Mouse (Mus musculus): Measurements from ENCODE around the gene Tcap. TPM values are rescaled to one million over a fixed set of nuclear protein-coding genes. Genes with fewer than 3 reads are reported as not detected.

Gene Tcap
- polyA plus RNA-seq, 1 experiment from 2014 or later: 0.23 TPM

DNA sequence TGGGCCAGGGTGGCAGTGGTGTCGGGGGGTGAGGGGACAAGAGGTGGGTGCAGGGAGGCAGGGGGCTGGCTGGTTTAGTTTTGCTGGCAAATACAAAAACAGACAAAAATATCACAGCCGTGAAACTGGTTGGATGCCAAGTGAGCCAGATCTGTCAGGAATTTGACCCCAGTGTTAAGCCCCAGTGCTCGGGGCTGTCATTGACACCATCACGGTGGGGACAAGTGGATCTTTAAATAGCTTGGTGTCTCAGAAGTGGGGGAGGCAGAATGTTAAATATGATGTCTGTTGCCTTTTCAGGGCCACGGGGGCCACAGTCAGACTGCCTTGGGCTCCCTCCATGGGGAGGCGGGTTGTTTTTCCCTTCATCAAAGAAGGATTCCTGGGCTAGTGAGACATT lies 10.7 kb downstream of the Tcap start:
- Histone ChIP-seq H3K4me1 (replicated peaks; ENCODE audit: control insufficient read depth, insufficient read depth, low read length) (peaks cover 13% of the 10 kb centered on the region), H3K9me3 (ENCODE audit: control insufficient read depth, low read length) (no peaks in the 10 kb centered on the region), H3K4me2 (ENCODE audit: low read length) (no peak overlapping the region), H3K36me3 (ENCODE audit: control insufficient read depth, insufficient read depth) (no peaks in the 10 kb centered on the region), H3K27ac (ENCODE audit: low read length) (no peak overlapping the region), H3K27me3 (replicated peaks; ENCODE audit: control insufficient read depth, insufficient read depth, low read length) (peaks cover 3% of the 10 kb centered on the region), H3K9ac (replicated peaks; ENCODE audit: low read depth, low read length) (no peak overlapping the region), H3K4me3 (replicated peaks; ENCODE audit: low read length) (no peak overlapping the region)
- 51% methylated on average over 6 of the region's 6 CpGs for WGBS
- ATAC-seq: no peak

GRCm38 (mm10) chr11:98395041-98395440 lies 11.4 kb downstream of the Tcap start:
- Histone ChIP-seq H3K4me2 (ENCODE audit: low read length) (no peak overlapping the region), H3K4me3 (replicated peaks; ENCODE audit: low read length) (no peak overlapping the region), H3K36me3 (ENCODE audit: control insufficient read depth, insufficient read depth) (no peaks in the 10 kb centered on the region), H3K4me1 (replicated peaks; ENCODE audit: control insufficient read depth, insufficient read depth, low read length) (peaks cover 16% of the 10 kb centered on the region), H3K27me3 (replicated peaks; ENCODE audit: control insufficient read depth, insufficient read depth, low read length) (peaks cover 3% of the 10 kb centered on the region), H3K9ac (replicated peaks; ENCODE audit: low read depth, low read length) (no peak overlapping the region), H3K27ac (ENCODE audit: low read length) (no peak overlapping the region), H3K9me3 (ENCODE audit: control insufficient read depth, low read length) (no peaks in the 10 kb centered on the region)
- ATAC-seq: no peak
- 38% methylated on average over 4 of the region's 4 CpGs for WGBS

GRCm38 (mm10) chr11:98397946-98398345 lies 14.3 kb downstream of the Tcap start:
- Histone ChIP-seq H3K36me3 (ENCODE audit: control insufficient read depth, insufficient read depth) (no peaks in the 10 kb centered on the region), H3K27me3 (replicated peaks; ENCODE audit: control insufficient read depth, insufficient read depth, low read length) (no peaks in the 10 kb centered on the region), H3K9ac (replicated peaks; ENCODE audit: low read depth, low read length) (no peak overlapping the region), H3K4me2 (ENCODE audit: low read length) (no peak overlapping the region), H3K9me3 (ENCODE audit: control insufficient read depth, low read length) (no peaks in the 10 kb centered on the region), H3K27ac (ENCODE audit: low read length) (no peak overlapping the region), H3K4me3 (replicated peaks; ENCODE audit: low read length) (no peak overlapping the region), H3K4me1 (replicated peaks; ENCODE audit: control insufficient read depth, insufficient read depth, low read length) (peaks cover 22% of the 10 kb centered on the region)
- WGBS: 95% methylated on average over 7 of the region's 7 CpGs
- no peak for ATAC-seq

GRCm38 (mm10) chr11:98400161-98400726 lies 16.6 kb downstream of the Tcap start, which contains the start of gene Pgap3:
Gene Pgap3, minus strand, starts transcription at chr11:98400490.
- Histone ChIP-seq H3K4me3 (replicated peaks; ENCODE audit: low read length) (peak within 1 kb of the TSS; percentile 86), H3K27me3 (replicated peaks; ENCODE audit: control insufficient read depth, insufficient read depth, low read length) (peaks cover 5% of the 10 kb centered on the region; the same call in 1 of the 2 replicates), H3K9ac (replicated peaks; ENCODE audit: low read depth, low read length) (peak within 1 kb of the TSS; percentile 85), H3K4me1 (replicated peaks; ENCODE audit: control insufficient read depth, insufficient read depth, low read length) (peaks cover 9% of the 10 kb centered on the region), H3K4me2 (ENCODE audit: low read length) (peak within 1 kb of the TSS; percentile 85), H3K27ac (ENCODE audit: low read length) (peak within 1 kb of the TSS; percentile 97), H3K9me3 (ENCODE audit: control insufficient read depth, low read length) (no peaks in the 10 kb centered on the region), H3K36me3 (ENCODE audit: control insufficient read depth, insufficient read depth) (no peaks in the 10 kb centered on the region)
- under 1% methylated on average over 40 of the region's 40 CpGs for WGBS
- ATAC-seq: peak; percentile 94

DNA sequence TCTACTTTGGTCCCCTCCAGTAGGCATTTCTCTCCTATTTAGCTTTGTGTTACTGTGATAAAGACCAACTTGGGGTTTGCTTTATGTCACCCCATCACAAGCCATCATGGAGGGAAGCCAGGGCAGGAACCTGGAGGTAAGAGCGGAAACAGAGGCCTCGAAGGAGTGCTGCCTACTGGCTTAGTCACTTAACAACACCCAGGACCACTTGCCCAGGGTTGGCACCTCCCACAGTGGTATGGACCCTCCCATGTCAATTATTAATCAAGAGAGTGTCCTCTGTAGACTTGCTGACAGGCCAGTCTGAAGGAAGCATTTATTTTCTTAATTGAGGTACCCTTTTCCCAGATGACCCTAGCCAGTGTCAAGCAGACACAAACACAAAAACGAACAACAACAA lies 17.2 kb downstream of the Tcap start:
- Histone ChIP-seq H3K36me3 (ENCODE audit: control insufficient read depth, insufficient read depth) (no peaks in the 10 kb centered on the region), H3K27ac (ENCODE audit: low read length) (peak overlapping the region; percentile 97), H3K4me2 (ENCODE audit: low read length) (peak overlapping the region; percentile 85), H3K4me3 (replicated peaks; ENCODE audit: low read length) (peak overlapping the region; percentile 86), H3K27me3 (replicated peaks; ENCODE audit: control insufficient read depth, insufficient read depth, low read length) (peaks cover 5% of the 10 kb centered on the region; the same call in 1 of the 2 replicates), H3K4me1 (replicated peaks; ENCODE audit: control insufficient read depth, insufficient read depth, low read length) (peaks cover 9% of the 10 kb centered on the region), H3K9ac (replicated peaks; ENCODE audit: low read depth, low read length) (peak overlapping the region; percentile 85), H3K9me3 (ENCODE audit: control insufficient read depth, low read length) (no peaks in the 10 kb centered on the region)
- WGBS: 65% methylated on average over 3 of the region's 3 CpGs
- ATAC-seq: no peak

DNA sequence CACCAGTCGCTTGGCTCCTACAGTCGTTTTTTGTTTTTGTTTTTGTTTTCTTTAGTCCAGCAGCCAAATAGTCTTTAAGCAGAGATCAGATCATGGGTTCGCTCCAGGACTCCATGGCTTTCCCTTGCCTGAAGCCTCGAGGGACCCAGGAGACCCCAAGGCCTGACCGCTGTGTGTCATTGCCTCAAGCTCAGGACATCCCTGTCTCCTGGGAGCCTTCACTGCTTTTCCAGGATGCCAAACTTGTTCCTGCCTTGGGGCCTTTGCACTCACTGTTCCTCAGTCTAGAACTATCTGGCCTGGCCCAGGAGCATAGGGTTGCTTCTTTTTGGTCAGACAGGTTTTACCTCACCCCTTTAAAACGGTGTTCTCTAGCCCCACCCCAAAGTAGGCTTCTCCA lies 23.0 kb downstream of the Tcap start:
- WGBS: 75% methylated on average over 6 of the region's 6 CpGs
- H3K4me3 ChIP-seq (replicated peaks; ENCODE audit: low read length): no peak overlapping the region
- ATAC-seq: no peak

DNA sequence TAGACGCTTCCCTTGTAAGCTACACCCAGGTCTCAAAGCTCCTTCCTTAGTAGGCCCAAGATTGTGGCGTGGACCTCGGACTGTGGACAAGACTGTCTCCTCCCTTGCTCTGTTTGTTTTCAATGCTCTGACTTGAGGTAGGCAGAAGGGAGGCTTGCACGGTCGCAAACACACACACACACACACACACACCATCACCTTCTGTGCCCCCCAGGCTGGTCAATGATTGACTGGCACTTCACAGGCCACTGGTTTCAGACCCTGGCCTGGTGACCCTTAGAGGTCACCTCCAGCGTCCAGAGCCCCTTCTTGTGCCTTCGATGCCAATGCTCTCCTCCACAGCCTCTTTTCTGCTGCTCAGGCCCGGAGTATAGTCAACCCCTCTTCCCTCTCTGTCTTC lies 25.3 kb downstream of the Tcap start:
- H3K9ac ChIP-seq (replicated peaks; ENCODE audit: low read depth, low read length): no peak overlapping the region
- H3K4me2 ChIP-seq (ENCODE audit: low read length): no peak overlapping the region
- no peaks in the 10 kb centered on the region for H3K9me3 ChIP-seq (ENCODE audit: control insufficient read depth, low read length)
- no peaks in the 10 kb centered on the region for H3K36me3 ChIP-seq (ENCODE audit: control insufficient read depth, insufficient read depth)
- peaks cover 10% of the 10 kb centered on the region for H3K27me3 ChIP-seq (replicated peaks; ENCODE audit: control insufficient read depth, insufficient read depth, low read length)
- WGBS: 48% methylated on average over 8 of the region's 8 CpGs
- no peak overlapping the region for H3K4me3 ChIP-seq (replicated peaks; ENCODE audit: low read length)
- H3K4me1 ChIP-seq (replicated peaks; ENCODE audit: control insufficient read depth, insufficient read depth, low read length): peaks cover 22% of the 10 kb centered on the region
- no peak overlapping the region for H3K27ac ChIP-seq (ENCODE audit: low read length)
- ATAC-seq: no peak

More for the DNA sequence above, 23.0 kb downstream of the Tcap start:
- no peak overlapping the region for H3K9ac ChIP-seq (replicated peaks; ENCODE audit: low read depth, low read length)
- H3K4me2 ChIP-seq (ENCODE audit: low read length): no peak overlapping the region
- peaks cover 8% of the 10 kb centered on the region for H3K27me3 ChIP-seq (replicated peaks; ENCODE audit: control insufficient read depth, insufficient read depth, low read length)
- peaks cover 8% of the 10 kb centered on the region for H3K4me1 ChIP-seq (replicated peaks; ENCODE audit: control insufficient read depth, insufficient read depth, low read length)
- H3K27ac ChIP-seq (ENCODE audit: low read length): no peak overlapping the region
- H3K9me3 ChIP-seq (ENCODE audit: control insufficient read depth, low read length): no peaks in the 10 kb centered on the region
- no peaks in the 10 kb centered on the region for H3K36me3 ChIP-seq (ENCODE audit: control insufficient read depth, insufficient read depth)

DNA sequence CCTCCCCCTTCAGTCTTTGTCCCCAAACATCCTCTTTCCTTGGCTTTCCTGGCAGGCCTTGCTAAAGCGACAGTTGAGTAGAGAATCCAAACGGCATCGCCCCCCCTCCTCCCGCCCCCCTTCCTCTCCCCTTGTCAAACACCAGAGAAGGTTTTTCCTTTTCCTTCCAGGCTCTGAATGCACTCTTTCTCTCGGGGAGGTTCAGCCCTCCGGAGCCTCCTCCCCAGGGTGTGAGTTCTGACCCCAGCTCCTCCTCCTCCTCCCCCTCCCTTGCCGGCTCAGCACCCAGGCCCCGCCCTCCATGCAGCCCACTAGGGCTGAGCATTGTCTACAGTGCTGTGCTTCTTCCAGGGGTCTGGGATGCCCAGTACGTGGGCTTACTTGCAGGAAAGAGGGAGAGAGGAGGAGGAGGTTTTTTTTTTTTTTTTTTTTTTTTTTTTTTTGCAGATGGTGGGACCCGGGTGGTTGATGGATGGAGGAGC lies 25.8 kb downstream of the Tcap start:
- H3K9me3 ChIP-seq (ENCODE audit: control insufficient read depth, low read length): no peaks in the 10 kb centered on the region
- H3K27me3 ChIP-seq (replicated peaks; ENCODE audit: control insufficient read depth, insufficient read depth, low read length): peaks cover 10% of the 10 kb centered on the region
- ATAC-seq: peak; percentile 47; the same call in 1 of the 2 replicates
- WGBS: 2% methylated on average over 9 of the region's 10 CpGs
- H3K4me2 ChIP-seq (ENCODE audit: low read length): no peak overlapping the region
- H3K9ac ChIP-seq (replicated peaks; ENCODE audit: low read depth, low read length): no peak overlapping the region
- no peak overlapping the region for H3K4me3 ChIP-seq (replicated peaks; ENCODE audit: low read length)
- no peaks in the 10 kb centered on the region for H3K36me3 ChIP-seq (ENCODE audit: control insufficient read depth, insufficient read depth)
- H3K4me1 ChIP-seq (replicated peaks; ENCODE audit: control insufficient read depth, insufficient read depth, low read length): peaks cover 22% of the 10 kb centered on the region
- H3K27ac ChIP-seq (ENCODE audit: low read length): no peak overlapping the region

DNA sequence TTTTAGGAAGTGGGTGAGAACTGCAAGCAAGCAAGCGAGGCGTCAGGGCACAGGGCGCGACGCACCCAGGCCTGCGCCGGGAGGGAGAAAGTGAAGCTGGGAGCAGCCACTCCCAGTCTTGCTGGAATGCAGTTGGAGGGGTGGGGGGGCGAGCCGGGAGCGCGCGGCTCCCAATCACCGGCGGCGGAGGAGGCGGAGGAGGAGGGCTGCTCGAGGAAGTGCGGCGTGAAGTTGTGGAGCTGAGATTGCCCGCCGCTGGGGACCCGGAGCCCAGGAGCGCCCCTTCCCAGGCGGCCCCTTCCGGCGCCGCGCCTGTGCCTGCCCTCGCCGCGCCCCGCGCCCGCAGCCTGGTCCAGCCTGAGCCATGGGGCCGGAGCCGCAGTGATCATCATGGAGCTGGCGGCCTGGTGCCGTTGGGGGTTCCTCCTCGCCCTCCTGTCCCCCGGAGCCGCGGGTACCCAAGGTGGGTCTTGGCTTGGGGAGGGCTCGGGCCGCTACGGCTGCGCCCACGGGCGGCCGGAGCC lies 28.7 kb downstream of the Tcap start, which contains the start of gene Erbb2:
Gene Erbb2 (plus strand): TSS at position 198 of the 524 bp plus-strand sequence.
- WGBS: under 1% methylated on average over 42 of the region's 49 CpGs
- H3K4me3 ChIP-seq (replicated peaks; ENCODE audit: low read length): peak within 1 kb of the TSS; percentile 62
- H3K9ac ChIP-seq (replicated peaks; ENCODE audit: low read depth, low read length): peak within 1 kb of the TSS; percentile 63
- peak within 1 kb of the TSS; percentile 99 for H3K4me2 ChIP-seq (ENCODE audit: low read length)
- no peaks in the 10 kb centered on the region for H3K36me3 ChIP-seq (ENCODE audit: control insufficient read depth, insufficient read depth)
- peak; percentile 81 for ATAC-seq
- H3K27me3 ChIP-seq (replicated peaks; ENCODE audit: control insufficient read depth, insufficient read depth, low read length): peaks cover 10% of the 10 kb centered on the region
- H3K27ac ChIP-seq (ENCODE audit: low read length): peak within 1 kb of the TSS; percentile 29
- H3K9me3 ChIP-seq (ENCODE audit: control insufficient read depth, low read length): no peaks in the 10 kb centered on the region
- H3K4me1 ChIP-seq (replicated peaks; ENCODE audit: control insufficient read depth, insufficient read depth, low read length): peaks cover 25% of the 10 kb centered on the region

All from forebrain, embryonic 16.5 days (tissue).